Mouse (Mus musculus): ENCODE measurements at regions not wholly inside any gene's neighbourhood (a gene's known extent, or its start where the extent isn't known, plus 50 kb on each side); places are given as distances from the start of the nearest gene placed in this dataset.

- no peak for DNase-seq
These were observed 505.9 kb upstream of the Tmem132c start for GRCm38 (mm10) chr5:126735733-126736132.

- no peak for DNase-seq
These were observed 503.9 kb upstream of the Tmem132c start for GRCm38 (mm10) chr5:126737681-126738080.

DNA sequence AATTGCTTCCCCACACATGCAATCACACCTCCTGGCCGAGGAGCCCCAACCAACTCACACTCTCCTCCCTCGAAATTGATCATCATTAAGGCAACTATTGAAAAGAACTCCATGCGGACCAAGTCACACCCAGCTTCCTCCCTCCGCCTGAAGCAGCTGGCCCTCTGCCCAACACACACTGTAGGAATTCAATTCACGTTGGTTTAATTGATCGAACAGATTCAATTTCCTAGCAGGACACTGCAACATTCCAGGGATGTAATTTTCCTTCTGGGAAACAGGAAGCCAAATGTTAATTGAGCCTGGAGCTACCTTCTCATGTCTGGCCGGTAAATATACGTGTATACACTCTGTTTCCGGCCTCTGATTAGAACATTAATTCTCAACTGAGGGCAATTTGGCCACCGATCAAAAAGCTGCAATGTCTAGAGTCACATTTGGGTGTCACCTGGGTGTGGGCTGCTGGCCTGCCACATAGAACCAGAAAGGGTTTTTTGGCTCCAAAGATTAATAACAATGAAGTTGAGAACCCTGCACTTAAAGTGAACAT, 500.7 kb upstream of the Tmem132c start:
- no peak for DNase-seq

DNA sequence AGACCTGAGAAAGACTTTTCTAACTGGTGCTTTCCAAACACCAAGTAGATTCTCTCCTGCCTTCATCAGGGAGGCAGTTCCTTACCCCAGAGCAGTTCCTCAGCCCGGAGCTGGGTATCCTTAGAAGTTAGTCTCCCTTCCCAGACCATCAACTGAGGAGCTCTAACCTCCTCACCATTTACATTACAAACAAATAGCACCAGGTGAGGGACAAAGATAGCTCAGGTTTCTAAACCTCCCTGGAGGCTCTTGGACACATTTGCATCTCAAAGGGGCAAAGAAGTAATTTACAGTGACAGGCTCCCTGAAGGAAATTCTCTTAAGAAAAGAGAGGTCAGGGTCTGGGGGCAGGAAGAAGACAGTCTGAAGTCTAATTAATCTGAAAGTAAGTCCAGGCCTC, 486.5 kb upstream of the Tmem132c start:
- DNase-seq, result no peak

GRCm38 (mm10) chr5:126765037-126765707, 476.4 kb upstream of the Tmem132c start:
- no peak for DNase-seq

- no peak for DNase-seq
These were observed 472.6 kb upstream of the Tmem132c start for GRCm38 (mm10) chr5:126769031-126769430.

- peak; percentile 81 for DNase-seq
These were observed 453.6 kb upstream of the Tmem132c start for GRCm38 (mm10) chr5:126787706-126788610.

DNA sequence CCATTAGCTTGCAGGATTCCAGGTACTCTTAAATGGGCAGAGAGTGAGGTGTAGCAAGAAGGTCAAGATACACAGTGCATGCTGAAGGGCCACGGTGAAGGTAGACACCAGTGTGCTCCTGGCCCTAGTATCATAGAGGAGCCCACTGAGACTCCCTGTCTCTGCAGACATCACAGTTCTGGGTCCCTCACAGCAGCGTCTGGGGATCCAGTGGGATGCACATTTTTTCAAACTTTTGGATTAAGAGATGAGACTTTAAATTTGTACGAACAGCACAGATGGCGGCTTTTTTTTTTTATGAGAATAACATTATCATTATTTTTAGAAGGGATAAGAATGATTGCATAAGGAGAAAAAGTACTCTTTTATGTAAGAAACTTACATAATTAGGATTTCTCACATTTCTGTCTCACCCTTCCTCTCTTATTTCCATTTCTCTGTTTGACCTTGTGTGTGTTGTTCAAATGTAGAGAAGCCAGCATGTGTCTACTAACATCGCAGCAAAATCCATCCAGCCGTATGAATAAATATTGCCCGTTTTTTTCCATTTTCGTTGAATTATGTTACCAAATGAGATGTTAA, 441.8 kb upstream of the Tmem132c start:
- DNase-seq, result no peak

- no peak for DNase-seq
These were observed 435.0 kb upstream of the Tmem132c start for GRCm38 (mm10) chr5:126806656-126807055.

DNA sequence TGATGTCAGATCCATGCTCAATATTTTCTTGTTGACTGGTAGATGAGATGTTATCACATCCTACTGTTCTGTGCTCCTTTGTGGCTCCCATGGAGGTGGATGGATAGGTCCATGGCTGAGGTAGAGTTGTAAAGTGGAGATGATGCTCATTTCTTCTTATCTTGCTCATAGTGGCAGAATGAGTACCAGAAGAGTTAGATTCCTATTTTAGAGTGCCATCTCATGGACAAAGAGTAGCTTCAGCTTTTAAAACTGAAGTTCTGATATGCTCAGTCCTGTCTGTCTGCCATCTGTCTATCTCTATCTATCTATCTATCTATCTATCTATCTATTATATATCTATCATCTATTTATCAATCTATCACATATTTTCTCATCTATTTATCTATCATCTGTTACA, 425.5 kb upstream of the Tmem132c start:
- no peak for DNase-seq

GRCm38 (mm10) chr5:126835440-126835839, 406.2 kb upstream of the Tmem132c start:
- no peak for DNase-seq

- DNase-seq, result no peak
These were observed 399.0 kb upstream of the Tmem132c start for GRCm38 (mm10) chr5:126842606-126843005.

DNA sequence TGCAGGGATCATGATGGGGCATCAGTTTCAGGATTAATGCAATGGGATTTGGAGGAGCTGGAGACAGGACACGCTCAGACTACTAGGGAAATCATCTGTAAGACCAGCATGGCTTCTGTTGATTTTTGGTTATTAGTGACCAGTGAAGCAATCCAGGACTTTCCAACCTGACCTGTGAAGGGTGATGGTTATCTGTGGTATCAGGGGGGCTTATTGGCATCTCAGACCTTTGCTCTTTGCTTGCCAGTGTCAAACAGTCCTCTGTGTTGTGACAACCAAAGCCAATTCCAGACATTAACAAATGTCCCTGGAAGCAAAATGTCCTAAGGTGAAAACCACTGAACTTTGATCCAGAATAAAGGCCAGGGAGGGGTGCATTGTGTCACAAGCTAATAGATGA, 379.5 kb upstream of the Tmem132c start:
- DNase-seq, result no peak

- DNase-seq, result no peak
These were observed 365.8 kb upstream of the Tmem132c start for GRCm38 (mm10) chr5:126875842-126876241.

- DNase-seq, result no peak
These were observed 350.9 kb upstream of the Tmem132c start for GRCm38 (mm10) chr5:126890710-126891109.

DNA sequence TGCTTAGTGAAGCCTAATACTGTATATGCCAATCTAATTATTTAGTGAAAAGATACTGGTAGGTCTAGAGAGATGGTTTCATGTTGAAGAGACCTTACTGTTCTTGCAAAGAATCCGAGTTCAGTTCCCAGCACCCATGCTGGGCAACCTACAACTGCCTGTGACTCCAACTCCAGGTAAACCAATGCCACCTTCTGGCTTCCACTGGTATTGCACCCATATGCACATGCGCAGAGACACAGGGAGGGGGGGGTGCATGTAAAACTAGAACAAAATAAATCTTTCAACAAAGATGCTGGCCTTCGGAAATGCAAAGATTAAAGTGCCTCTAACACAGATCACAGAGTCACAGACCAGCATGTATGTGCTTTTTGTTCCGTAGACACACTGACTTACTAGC, 348.5 kb upstream of the Tmem132c start:
- DNase-seq, result no peak

GRCm38 (mm10) chr5:126910084-126910483, 331.5 kb upstream of the Tmem132c start:
- DNase-seq, result no peak

GRCm38 (mm10) chr5:126917300-126917699, 324.3 kb upstream of the Tmem132c start:
- no peak for DNase-seq

DNA sequence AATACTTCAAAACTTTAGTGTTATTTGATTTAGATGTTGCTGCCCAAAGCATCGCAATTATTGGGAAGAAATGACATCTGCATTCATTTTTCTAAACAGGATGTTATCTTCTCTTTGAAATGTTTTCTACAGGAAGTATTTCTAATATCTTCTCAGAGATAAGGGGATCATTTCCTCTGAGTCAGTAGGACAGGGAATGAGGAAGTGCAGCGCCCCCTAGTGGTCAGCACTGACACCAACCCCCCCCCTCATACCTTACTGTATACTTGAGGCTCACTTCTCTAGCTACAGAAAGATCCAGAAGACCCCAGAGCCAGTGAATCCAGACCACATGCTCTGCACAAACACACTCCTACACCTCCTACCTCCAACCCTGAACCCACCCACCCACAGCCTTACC, 308.1 kb upstream of the Tmem132c start:
- DNase-seq, result peak; percentile 10

- peak; percentile 9 for DNase-seq
These were observed 296.7 kb upstream of the Tmem132c start for GRCm38 (mm10) chr5:126944861-126945260.

DNA sequence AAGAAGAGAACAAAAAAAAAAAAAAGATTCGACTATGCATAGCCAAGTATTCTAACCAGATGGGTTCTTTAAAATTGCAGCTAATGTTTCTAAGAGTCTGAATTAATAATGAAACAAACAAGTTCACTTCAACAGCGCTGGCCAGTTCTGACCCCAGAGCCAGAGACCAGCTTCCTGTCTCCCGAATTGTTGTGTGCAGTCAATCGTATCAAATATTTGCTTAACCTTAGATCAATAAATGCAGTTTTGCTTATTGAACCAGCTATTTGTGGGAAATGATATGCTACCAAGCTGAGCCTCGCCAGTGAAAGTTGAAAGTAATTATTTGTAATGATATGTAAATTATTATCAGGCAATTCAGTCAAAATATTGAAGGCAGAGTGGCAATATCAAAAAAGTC, 287.4 kb upstream of the Tmem132c start:
- DNase-seq, result no peak

DNA sequence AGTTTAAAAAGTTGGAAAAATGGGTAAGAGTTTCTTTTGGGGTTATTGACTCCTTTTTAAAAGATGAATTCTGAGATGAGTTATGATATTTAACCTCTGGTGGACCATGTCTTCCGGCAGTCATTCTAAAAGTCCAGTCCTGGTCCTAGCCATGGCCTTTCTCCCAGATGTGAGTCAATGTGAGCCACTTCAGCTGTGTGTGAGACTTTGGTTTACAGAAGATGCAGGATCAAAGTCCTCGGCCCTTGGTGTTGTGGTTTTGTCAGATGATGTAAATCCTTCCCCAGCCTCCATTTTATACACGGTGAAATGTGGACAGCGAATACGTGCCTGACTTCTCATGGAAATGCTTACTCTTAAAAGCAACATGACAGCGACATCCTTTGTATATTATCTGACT, 287.0 kb upstream of the Tmem132c start:
- DNase-seq, result no peak

- no peak for DNase-seq
These were observed 277.0 kb upstream of the Tmem132c start for GRCm38 (mm10) chr5:126964577-126964976.

All from adrenal gland, postnatal 25 days (tissue).